Mouse (Mus musculus) adrenal gland, adult (tissue): Measurements from ENCODE around the gene Wdr59.
"Not testable (repeated sequence)": the region's sequence is repeated elsewhere in the genome, so short reads cannot be mapped to it uniquely, and the experiment has no call there.

ENCODE experiments used
- DNase-seq, 2 experiments: peaks; one replicate each; pipeline ENCODE4 v3.0.0; 2022 to 2023; ENCODE audit warnings: low spot score in 1 of 2; ENCODE audit not compliant: inconsistent age in 2 of 2

The Wdr59 gene

GRCm38 (mm10) chr8:111538194-111538593 lies 16.3 kb upstream of the Wdr59 start:
- peak; percentile 51 to 68 for DNase-seq

- DNase-seq, result no peak
Observed at GRCm38 (mm10) chr8:111537765-111538158, 15.9 kb upstream of the Wdr59 start.

GRCm38 (mm10) chr8:111536978-111537764 lies 15.3 kb upstream of the Wdr59 start:
- peak; percentile 54 to 80 for DNase-seq

- peak; percentile 82 to 93 for DNase-seq
Observed at GRCm38 (mm10) chr8:111536031-111536977, 14.4 kb upstream of the Wdr59 start, which contains the start of gene Znrf1. Gene Znrf1, plus strand, starts transcription at chr8:111536097.

- no peak for DNase-seq
Observed at GRCm38 (mm10) chr8:111535491-111535890, 13.6 kb upstream of the Wdr59 start.

GRCm38 (mm10) chr8:111533503-111533902 lies 11.6 kb upstream of the Wdr59 start:
- no peak for DNase-seq

GRCm38 (mm10) chr8:111531621-111532020 lies 9.7 kb upstream of the Wdr59 start:
- no peak for DNase-seq

GRCm38 (mm10) chr8:111531191-111531590 lies 9.3 kb upstream of the Wdr59 start:
- DNase-seq, result no peak

- DNase-seq, result no peak
Observed at GRCm38 (mm10) chr8:111528071-111528470, 6.2 kb upstream of the Wdr59 start.

- DNase-seq, result no peak
Observed at GRCm38 (mm10) chr8:111527149-111527548, 5.3 kb upstream of the Wdr59 start.

GRCm38 (mm10) chr8:111526403-111527024 lies 4.6 kb upstream of the Wdr59 start:
- no peak for DNase-seq

- no peak for DNase-seq
Observed at GRCm38 (mm10) chr8:111517466-111517865, 4.4 kb downstream of the Wdr59 start.

- no peak for DNase-seq
Observed at GRCm38 (mm10) chr8:111516451-111517035, 5.3 kb downstream of the Wdr59 start.

GRCm38 (mm10) chr8:111513446-111513845 lies 8.4 kb downstream of the Wdr59 start:
- DNase-seq, result no peak

- no peak for DNase-seq
Observed at GRCm38 (mm10) chr8:111512941-111513340, 9.0 kb downstream of the Wdr59 start.

GRCm38 (mm10) chr8:111510401-111510800 lies 11.5 kb downstream of the Wdr59 start:
- DNase-seq, result no peak

GRCm38 (mm10) chr8:111509278-111509677 lies 12.6 kb downstream of the Wdr59 start:
- no peak for DNase-seq

- no peak for DNase-seq
Observed at GRCm38 (mm10) chr8:111508566-111508965, 13.3 kb downstream of the Wdr59 start.

- no peak for DNase-seq
Observed at GRCm38 (mm10) chr8:111501724-111502464, 20.0 kb downstream of the Wdr59 start.

GRCm38 (mm10) chr8:111498249-111498648 lies 23.6 kb downstream of the Wdr59 start:
- not testable (repeated sequence) for DNase-seq
